Mouse (Mus musculus) hindbrain, embryonic 14.5 days (tissue): ENCODE results near the gene Napsa. TPM values are rescaled to one million over a fixed set of nuclear protein-coding genes. Genes with fewer than 3 reads are reported as not detected.
A peak's percentile ranks its signal among the peaks of the same experiment; 100 is the strongest.

Experiments
- ATAC-seq: fragments of 200-750 bp; cut with Nextera tagmentation; 2 replicates; pipeline ENCODE4 v1.8.0; 2017; ENCODE audit warnings: moderate number of reproducible peaks, mild to moderate bottlenecking, moderate TSS enrichment, moderate library complexity; ENCODE audit not compliant: low FRiP score
- DNase-seq: peaks from one replicate; pipeline ENCODE4 v3.0.0-alpha.2; 2015; ENCODE audit warnings: low spot score
- H3K27ac ChIP-seq: fragments of 300-500 bp; sonication (generic); 2 replicates; pipeline ENCODE4 v1.5.1; 2014; ENCODE audit warnings: mild to moderate bottlenecking, moderate library complexity
- H3K27me3 ChIP-seq: fragments of 300-500 bp; sonication (generic); 2 replicates; pipeline ENCODE4 v1.6.1; 2014; ENCODE audit warnings: mild to moderate bottlenecking, low read length, mixed read lengths; ENCODE audit not compliant: control insufficient read depth, insufficient read depth
- H3K36me3 ChIP-seq: fragments of 300-500 bp; sonication (generic); replicated peaks from 2 replicates; pipeline ENCODE4 v1.6.1; 2014; ENCODE audit not compliant: control insufficient read depth, insufficient read depth
- H3K4me1 ChIP-seq: fragments of 300-500 bp; sonication (generic); replicated peaks from 2 replicates; pipeline ENCODE4 v1.6.1; 2014; ENCODE audit warnings: antibody characterized with exemption, low read length, mixed read lengths; ENCODE audit not compliant: control insufficient read depth, insufficient read depth
- H3K4me2 ChIP-seq: fragments of 300-500 bp; sonication (generic); replicated peaks from 2 replicates; pipeline ENCODE4 v1.6.1; 2014; ENCODE audit warnings: mild to moderate bottlenecking, moderate library complexity
- H3K4me3 ChIP-seq: fragments of 300-500 bp; sonication (generic); replicated peaks from 2 replicates; pipeline ENCODE4 v1.5.1; 2014; ENCODE audit warnings: mild to moderate bottlenecking, low read length
- H3K9ac ChIP-seq: fragments of 300-500 bp; sonication (generic); 2 replicates; pipeline ENCODE4 v1.6.1; 2014
- H3K9me3 ChIP-seq: fragments of 300-500 bp; sonication (generic); 2 replicates; pipeline ENCODE4 v1.6.1; 2016; ENCODE audit warnings: low read length; ENCODE audit not compliant: control insufficient read depth
- WGBS: fragments of 180-500 bp; shearing (Covaris S2); extraction: QIAGEN DNeasy Blood & Tissue Kit; methylation state at CpG from one replicate; pipeline ENCODE4 v1.1.7; 2014; 5-methylcytosine and 5-hydroxymethylcytosine counted together
- polyA plus RNA-seq: library from polyadenylated mRNA; unstranded; fragments of >200 nt; fragmentation: Nextera tagmentation; extraction: Ambion mirVana; gene quantifications from 2 replicates; pipeline ENCODE4 v1.2.1, GENCODE M21; 2014

The Napsa gene
- polyA plus RNA-seq, 1 experiment from 2014 or later = 1.0 TPM

- Histone ChIP-seq H3K9me3 (no peaks in the 10 kb centered on the region), H3K4me1 (peaks cover 34% of the 10 kb centered on the region), H3K36me3 (peaks cover 8% of the 10 kb centered on the region; the same call in 1 of the 2 replicates), H3K27ac (no peak overlapping the region), H3K4me3 (no peak overlapping the region), H3K4me2 (no peak overlapping the region), H3K9ac (no peak overlapping the region), H3K27me3 (peaks cover 24% of the 10 kb centered on the region)
- WGBS = 93% methylated on average over 6 of the region's 6 CpGs
- ATAC-seq = no peak
- no peak for DNase-seq
Observed at GRCm38 (mm10) chr7:44596051-44596450, 23.9 kb downstream of the Napsa start.

GRCm38 (mm10) chr7:44596996-44597538, 24.9 kb downstream of the Napsa start:
- H3K27ac ChIP-seq = no peak overlapping the region
- DNase-seq (no peak), ATAC-seq (no peak)
- H3K27me3 ChIP-seq = peaks cover 28% of the 10 kb centered on the region
- WGBS = 72% methylated on average over 5 of the region's 5 CpGs
- H3K4me2 ChIP-seq = no peak overlapping the region
- H3K9me3 ChIP-seq = no peaks in the 10 kb centered on the region
- H3K4me3 ChIP-seq = no peak overlapping the region
- peaks cover 8% of the 10 kb centered on the region; the same call in 1 of the 2 replicates for H3K36me3 ChIP-seq
- no peak overlapping the region for H3K9ac ChIP-seq
- H3K4me1 ChIP-seq = peaks cover 23% of the 10 kb centered on the region

- 88% methylated on average over 4 of the region's 4 CpGs for WGBS
Observed at GRCm38 (mm10) chr7:44597666-44598065, 25.5 kb downstream of the Napsa start.

GRCm38 (mm10) chr7:44598336-44598735, 26.2 kb downstream of the Napsa start:
- Histone ChIP-seq H3K4me1 (peaks cover 11% of the 10 kb centered on the region), H3K27ac (no peak overlapping the region), H3K9me3 (no peaks in the 10 kb centered on the region), H3K4me3 (no peak overlapping the region), H3K36me3 (peaks cover 8% of the 10 kb centered on the region; the same call in 1 of the 2 replicates), H3K27me3 (peaks cover 23% of the 10 kb centered on the region; the same call in 1 of the 2 replicates), H3K9ac (no peak overlapping the region), H3K4me2 (no peak overlapping the region)
- WGBS = 83% methylated on average over 10 of the region's 12 CpGs
- no peak for ATAC-seq
- no peak for DNase-seq

More at GRCm38 (mm10) chr7:44597666-44598065, 25.5 kb downstream of the Napsa start:
- H3K27ac ChIP-seq = no peak overlapping the region
- peaks cover 17% of the 10 kb centered on the region for H3K4me1 ChIP-seq
- ATAC-seq (no peak), DNase-seq (no peak)
- no peak overlapping the region for H3K4me3 ChIP-seq
- no peak overlapping the region for H3K9ac ChIP-seq
- H3K27me3 ChIP-seq = peaks cover 28% of the 10 kb centered on the region
- peaks cover 8% of the 10 kb centered on the region; the same call in 1 of the 2 replicates for H3K36me3 ChIP-seq
- no peak overlapping the region for H3K4me2 ChIP-seq
- H3K9me3 ChIP-seq = no peaks in the 10 kb centered on the region

- ATAC-seq (no peak), DNase-seq (no peak)
- Histone ChIP-seq H3K27me3 (peaks cover 43% of the 10 kb centered on the region), H3K9ac (no peak overlapping the region), H3K4me2 (no peak overlapping the region), H3K27ac (no peak overlapping the region), H3K4me3 (no peak overlapping the region), H3K4me1 (no peaks in the 10 kb centered on the region; the same call in 1 of the 2 replicates), H3K9me3 (no peaks in the 10 kb centered on the region), H3K36me3 (no peaks in the 10 kb centered on the region; the same call in 1 of the 2 replicates)
- 86% methylated on average over 10 of the region's 10 CpGs for WGBS
Observed at GRCm38 (mm10) chr7:44600691-44601262, 28.6 kb downstream of the Napsa start.

GRCm38 (mm10) chr7:44601646-44602045, 29.5 kb downstream of the Napsa start:
- Histone ChIP-seq H3K4me1 (no peaks in the 10 kb centered on the region; the same call in 1 of the 2 replicates), H3K9ac (no peak overlapping the region), H3K4me2 (no peak overlapping the region), H3K9me3 (no peaks in the 10 kb centered on the region), H3K36me3 (no peaks in the 10 kb centered on the region), H3K27ac (no peak overlapping the region), H3K27me3 (peaks cover 52% of the 10 kb centered on the region), H3K4me3 (no peak overlapping the region)
- no peak for ATAC-seq
- 21% methylated on average over 19 of the region's 19 CpGs for WGBS
- DNase-seq = no peak

GRCm38 (mm10) chr7:44602443-44602842, 30.3 kb downstream of the Napsa start:
- no peaks in the 10 kb centered on the region for H3K9me3 ChIP-seq
- H3K4me1 ChIP-seq = no peaks in the 10 kb centered on the region; the same call in 1 of the 2 replicates
- H3K9ac ChIP-seq = no peak overlapping the region
- no peak overlapping the region for H3K4me3 ChIP-seq
- H3K36me3 ChIP-seq = no peaks in the 10 kb centered on the region
- DNase-seq = no peak
- WGBS = 12% methylated on average over 11 of the region's 11 CpGs
- H3K27me3 ChIP-seq = peaks cover 56% of the 10 kb centered on the region
- ATAC-seq = no peak
- no peak overlapping the region for H3K4me2 ChIP-seq
- H3K27ac ChIP-seq = no peak overlapping the region

GRCm38 (mm10) chr7:44603186-44603855, 31.1 kb downstream of the Napsa start:
- no peak overlapping the region for H3K4me3 ChIP-seq
- no peak overlapping the region for H3K9ac ChIP-seq
- H3K9me3 ChIP-seq = no peaks in the 10 kb centered on the region
- peaks cover 56% of the 10 kb centered on the region for H3K27me3 ChIP-seq
- H3K4me1 ChIP-seq = no peaks in the 10 kb centered on the region; the same call in 1 of the 2 replicates
- no peak for ATAC-seq
- WGBS = 4% methylated on average over 20 of the region's 20 CpGs
- H3K27ac ChIP-seq = no peak overlapping the region
- H3K4me2 ChIP-seq = peak overlapping the region; percentile 50
- DNase-seq = no peak
- no peaks in the 10 kb centered on the region for H3K36me3 ChIP-seq

- DNase-seq (peak; percentile 51), ATAC-seq (peak; percentile 54)
- Histone ChIP-seq H3K27me3 (peaks cover 56% of the 10 kb centered on the region), H3K4me2 (peak overlapping the region; percentile 50), H3K9me3 (no peaks in the 10 kb centered on the region), H3K4me1 (no peaks in the 10 kb centered on the region; the same call in 1 of the 2 replicates), H3K36me3 (no peaks in the 10 kb centered on the region), H3K4me3 (peak overlapping the region; percentile 24), H3K9ac (no peak overlapping the region), H3K27ac (no peak overlapping the region)
- WGBS = 2% methylated on average over 25 of the region's 25 CpGs
Observed at GRCm38 (mm10) chr7:44604139-44604606, 32.0 kb downstream of the Napsa start.
